Mouse (Mus musculus) liver, embryonic 14.5 days (tissue): ENCODE results near the gene Rab20. TPM values are rescaled to one million over a fixed set of nuclear protein-coding genes. Genes with fewer than 3 reads are reported as not detected.
A peak's percentile ranks its signal among the peaks of the same experiment; 100 is the strongest.

Experiments used
- ATAC-seq: fragments of 200-750 bp; cut with Nextera tagmentation; 2 replicates; pipeline ENCODE4 v1.8.0; 2017; ENCODE audit warnings: moderate number of reproducible peaks, mild to moderate bottlenecking, moderate library complexity; ENCODE audit not compliant: insufficient read depth
- DNase-seq, 3 experiments: peaks; one replicate each; pipeline ENCODE4 v3.0.0-alpha.2; 2012 to 2013; ENCODE audit warnings: low read depth in 3 of 3, low spot score in 3 of 3
- H3K27ac ChIP-seq: fragments of 300-500 bp; sonication (generic); 2 replicates; pipeline ENCODE4 v1.5.1; 2014; ENCODE audit warnings: moderate library complexity, mild to moderate bottlenecking, control low read depth, inconsistent platforms
- H3K27me3 ChIP-seq: fragments of 300-500 bp; sonication (generic); 2 replicates; pipeline ENCODE4 v1.6.1; 2014; ENCODE audit warnings: mild to moderate bottlenecking, low read length, moderate library complexity; ENCODE audit not compliant: control insufficient read depth, insufficient read depth
- H3K36me3 ChIP-seq: fragments of 300-500 bp; sonication (generic); replicated peaks from 2 replicates; pipeline ENCODE4 v1.6.1; 2014; ENCODE audit warnings: low read depth; ENCODE audit not compliant: control insufficient read depth, insufficient read depth
- H3K4me1 ChIP-seq, 2 experiments: fragments of 200-500 bp in 1 of 2; fragments of 300-500 bp in 1 of 2; sonication (generic) in 1 of 2; replicated peaks; 2 replicates each; pipeline ENCODE4 v1.6.1; 2012 to 2014; ENCODE audit warnings: antibody characterized with exemption in 1 of 2, inconsistent platforms in 1 of 2, low read length in 1 of 2; ENCODE audit not compliant: control insufficient read depth in 2 of 2, insufficient read depth in 2 of 2
- H3K4me2 ChIP-seq: fragments of 300-500 bp; sonication (generic); 2 replicates; pipeline ENCODE4 v1.6.1; 2014; ENCODE audit warnings: low read depth, mild to moderate bottlenecking, control low read depth, moderate library complexity
- H3K4me3 ChIP-seq, 2 experiments: fragments of 200-500 bp in 1 of 2; fragments of 300-500 bp in 1 of 2; sonication (generic) in 1 of 2; 2 replicates each; pipeline ENCODE4 v1.5.1; 2012 to 2014; ENCODE audit warnings: low read depth in 2 of 2, low read length in 2 of 2, mild to moderate bottlenecking in 2 of 2, control low read depth in 1 of 2, inconsistent platforms in 1 of 2, moderate library complexity in 1 of 2; ENCODE audit not compliant: insufficient read depth in 1 of 2
- H3K9ac ChIP-seq: fragments of 300-500 bp; sonication (generic); replicated peaks from 2 replicates; pipeline ENCODE4 v1.6.1; 2014; ENCODE audit warnings: mild to moderate bottlenecking, control low read depth, moderate library complexity
- H3K9me3 ChIP-seq: fragments of 300-500 bp; sonication (generic); 2 replicates; pipeline ENCODE4 v1.6.1; 2016; ENCODE audit warnings: low read length, mixed read lengths; ENCODE audit not compliant: control insufficient read depth
- CTCF ChIP-seq: IDR thresholded peaks from 2 replicates; pipeline ENCODE4 v1.5.1; 2016; ENCODE audit warnings: antibody characterized with exemption, low read depth, control low read depth
- EP300 ChIP-seq: IDR thresholded peaks from 2 replicates; pipeline ENCODE4 v1.6.1; 2016; ENCODE audit warnings: antibody characterized with exemption, low read depth
- WGBS: fragments of 180-500 bp; shearing (Covaris S2); extraction: QIAGEN DNeasy Blood & Tissue Kit; methylation state at CpG from one replicate; pipeline ENCODE4 v1.1.7; 2014; ENCODE audit not compliant: insufficient replicate concordance; 5-methylcytosine and 5-hydroxymethylcytosine counted together
- polyA plus RNA-seq, 2 experiments: library from polyadenylated mRNA; depleted of rRNA in 1 of 2; stranded (reverse) in 1 of 2; unstranded in 1 of 2; fragments of >200 nt; fragmentation: Nextera tagmentation in 1 of 2; extraction: Ambion mirVana in 1 of 2; gene quantifications; 2 replicates each; pipeline versions ENCODE4 v1.2.1 to v1.2.3; 2012 to 2014

Rab20 gene
- polyA plus RNA-seq, 2 experiments, result 2.8 to 2.9 TPM

- Histone ChIP-seq H3K9me3 (no peaks in the 10 kb centered on the region), H3K4me1 (peaks cover 8 to 18% of the 10 kb centered on the region in 2 experiments; a peak in 3 of 4 replicates), H3K4me2 (no peak overlapping the region), H3K27ac (no peak overlapping the region), H3K9ac (no peak overlapping the region), H3K4me3 (no peak overlapping the region), H3K36me3 (peaks cover 15% of the 10 kb centered on the region), H3K27me3 (no peaks in the 10 kb centered on the region)
- no peak for ATAC-seq
- DNase-seq, result no peak
- 87% methylated on average over 9 of the region's 9 CpGs for WGBS
- no peak for TF ChIP-seq CTCF
- TF ChIP-seq EP300, result no peak
Measured at GRCm38 (mm10) chr8:11516292-11516691, 37.8 kb upstream of the Rab20 start.

- Histone ChIP-seq H3K4me1 (peaks cover 8 to 18% of the 10 kb centered on the region in 2 experiments; a peak in 3 of 4 replicates), H3K4me2 (peak overlapping the region; percentile 38), H3K4me3 (no peak overlapping the region), H3K9me3 (no peaks in the 10 kb centered on the region), H3K36me3 (peaks cover 26% of the 10 kb centered on the region), H3K27me3 (no peaks in the 10 kb centered on the region), H3K9ac (peak overlapping the region; percentile 13; the same call in 1 of the 2 replicates), H3K27ac (peak overlapping the region; percentile 66)
- peak; percentile 58 for ATAC-seq
- TF ChIP-seq CTCF (no peak), EP300 (no peak)
- WGBS, result 39% methylated on average over 5 of the region's 5 CpGs
- peak in 1 of 3 experiments; percentile 69 for DNase-seq
Measured at GRCm38 (mm10) chr8:11513247-11513646, 34.7 kb upstream of the Rab20 start.

GRCm38 (mm10) chr8:11512711-11513110 lies 34.2 kb upstream of the Rab20 start:
- H3K9ac ChIP-seq, result no peak overlapping the region
- ATAC-seq (peak; percentile 88), DNase-seq (peak; percentile 52 to 74 (median 62))
- H3K9me3 ChIP-seq, result no peaks in the 10 kb centered on the region
- H3K27ac ChIP-seq, result peak overlapping the region; percentile 66
- H3K4me3 ChIP-seq, result no peak overlapping the region
- peak overlapping the region; percentile 38 for H3K4me2 ChIP-seq
- 23% methylated on average over 9 of the region's 9 CpGs for WGBS
- H3K4me1 ChIP-seq, result peaks cover 8 to 18% of the 10 kb centered on the region in 2 experiments; a peak in 3 of 4 replicates
- TF ChIP-seq EP300 (peak; percentile 52), CTCF (peak; percentile 59)
- H3K27me3 ChIP-seq, result no peaks in the 10 kb centered on the region
- H3K36me3 ChIP-seq, result peaks cover 26% of the 10 kb centered on the region

- no peak overlapping the region for H3K4me3 ChIP-seq
- no peak overlapping the region for H3K4me2 ChIP-seq
- H3K27ac ChIP-seq, result no peak overlapping the region
- ATAC-seq (no peak), DNase-seq (no peak)
- peaks cover 29% of the 10 kb centered on the region for H3K36me3 ChIP-seq
- TF ChIP-seq CTCF (no peak), EP300 (no peak)
- H3K4me1 ChIP-seq, result peaks cover 8 to 18% of the 10 kb centered on the region in 2 experiments; a peak in 3 of 4 replicates
- H3K9me3 ChIP-seq, result no peaks in the 10 kb centered on the region
- WGBS, result 78% methylated on average over 5 of the region's 5 CpGs
- no peak overlapping the region for H3K9ac ChIP-seq
- no peaks in the 10 kb centered on the region for H3K27me3 ChIP-seq
Measured at GRCm38 (mm10) chr8:11510971-11511370, 32.5 kb upstream of the Rab20 start.

- no peak overlapping the region for H3K4me2 ChIP-seq
- H3K27ac ChIP-seq, result no peak overlapping the region
- H3K4me3 ChIP-seq, result no peak overlapping the region
- DNase-seq (no peak), ATAC-seq (no peak)
- H3K36me3 ChIP-seq, result peaks cover 41% of the 10 kb centered on the region
- TF ChIP-seq EP300 (no peak), CTCF (no peak)
- peaks cover 8 to 18% of the 10 kb centered on the region in 2 experiments; a peak in 3 of 4 replicates for H3K4me1 ChIP-seq
- H3K27me3 ChIP-seq, result no peaks in the 10 kb centered on the region
- no peaks in the 10 kb centered on the region for H3K9me3 ChIP-seq
- H3K9ac ChIP-seq, result no peak overlapping the region
- 83% methylated on average over 10 of the region's 10 CpGs for WGBS
Measured at GRCm38 (mm10) chr8:11508880-11509279, 30.4 kb upstream of the Rab20 start.
